Mouse (Mus musculus): ENCODE measurements around the gene Acoxl.

The Acoxl gene

DNA sequence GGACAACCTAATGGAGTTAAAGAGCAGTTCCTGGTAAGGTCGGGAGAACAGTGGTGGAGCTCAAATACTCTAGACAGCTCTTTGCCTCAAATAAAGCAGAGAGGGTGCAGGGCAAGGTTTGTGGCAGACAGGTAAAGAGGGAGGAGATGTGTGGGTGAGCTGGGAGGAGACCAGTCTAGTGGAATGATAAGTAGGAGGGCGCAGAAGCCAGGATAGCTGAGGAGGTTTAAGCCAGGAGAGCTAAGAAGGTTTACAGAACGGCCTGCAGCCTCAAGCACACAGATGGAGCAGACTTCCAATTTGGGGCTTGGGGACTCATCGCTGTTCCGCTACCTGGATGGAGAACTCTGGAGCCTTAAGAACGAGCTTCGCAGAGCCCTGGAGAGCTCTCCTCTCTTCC is at the start of gene Acoxl:
Gene Acoxl, plus strand, starts transcription at position 301 of the 400 bp plus-strand sequence.
- DNase-seq = no peak

DNA sequence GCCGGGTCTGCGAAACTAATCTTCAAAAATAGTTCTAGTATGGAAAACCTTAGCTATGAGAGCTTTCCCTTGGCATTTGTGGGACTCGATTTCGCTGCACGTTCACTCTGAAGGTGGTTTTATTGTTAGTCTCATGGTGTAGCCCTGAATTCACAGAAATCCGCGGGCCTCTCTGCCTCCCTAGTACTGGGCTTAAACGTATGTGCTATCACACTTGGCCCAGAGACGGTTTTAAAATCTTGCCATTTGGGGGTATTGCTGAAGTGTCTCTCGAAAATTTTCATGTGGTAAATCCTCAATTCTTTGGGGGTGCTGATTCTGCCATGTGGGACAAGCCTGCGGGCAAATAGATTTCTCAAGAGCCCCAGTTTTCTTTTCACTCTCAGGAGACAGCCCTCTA is 49.5 kb upstream of the Acoxl start:
- DNase-seq = no peak

DNA sequence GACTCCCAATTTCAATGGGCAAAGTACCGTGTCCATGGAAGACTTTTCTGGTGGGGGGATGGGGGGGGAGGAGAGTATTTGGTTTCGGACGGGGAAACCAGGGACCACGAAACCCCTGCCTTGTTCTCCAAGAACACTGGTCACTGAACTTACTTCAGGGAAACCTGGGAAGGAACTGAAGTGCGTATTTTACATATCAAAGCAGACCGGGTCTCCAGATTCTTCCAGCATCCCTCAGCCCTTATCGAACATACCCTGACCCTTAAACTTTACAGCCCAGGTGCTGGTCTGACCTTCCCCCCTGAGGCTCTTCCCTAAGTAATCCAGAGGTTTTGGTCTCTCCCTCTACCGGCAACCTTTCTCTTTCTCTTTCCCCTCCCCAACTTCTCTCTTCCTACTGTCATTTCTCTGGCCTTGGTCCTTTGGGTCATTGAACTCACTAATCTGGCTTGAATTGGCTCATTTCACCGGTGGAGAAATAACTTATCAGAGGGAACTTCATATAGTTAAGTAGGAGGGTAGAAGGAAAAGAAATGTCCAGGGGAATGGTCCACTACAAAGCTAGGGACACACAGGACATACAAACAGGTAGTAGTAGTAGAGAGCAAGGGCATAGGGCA is 48.9 kb upstream of the Acoxl start:
- no peak for DNase-seq

DNA sequence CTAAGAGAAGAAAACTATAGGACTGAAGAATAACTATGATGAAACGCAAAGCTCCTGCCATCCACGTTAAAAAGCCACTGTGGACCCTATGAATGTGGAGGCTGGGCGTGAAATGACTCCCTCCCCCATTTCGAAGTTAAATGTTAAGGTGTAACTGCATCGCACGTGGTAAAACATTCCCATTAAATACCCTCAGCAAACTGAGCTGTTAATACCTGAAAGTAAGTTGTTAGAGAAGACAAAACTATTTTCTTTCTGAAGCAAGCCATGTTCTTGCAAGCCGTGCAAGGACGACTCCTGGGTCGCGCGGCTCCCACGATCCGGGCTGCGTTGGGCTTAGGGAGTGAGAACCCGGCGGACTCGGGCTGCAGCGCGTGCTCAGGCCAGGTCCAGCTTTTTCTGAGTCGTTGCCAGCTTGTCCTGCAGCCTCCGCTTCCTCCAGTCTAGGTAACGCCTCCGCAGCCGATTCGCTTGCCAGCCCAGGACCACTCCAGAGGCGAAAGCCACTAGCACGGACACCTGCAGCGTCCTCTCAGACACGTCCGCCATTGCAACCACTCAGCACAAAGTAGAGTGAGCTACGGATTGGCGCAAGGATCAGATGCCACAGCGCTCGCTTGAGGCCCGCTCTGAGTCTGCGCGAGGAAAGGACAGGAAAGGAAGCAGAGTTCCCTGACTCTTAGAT is 46.6 kb upstream of the Acoxl start, which contains the start of gene Mtln:
Gene Mtln, minus strand, starts transcription at position 570 of the 685 bp plus-strand sequence.
- DNase-seq = peak; percentile 90

DNA sequence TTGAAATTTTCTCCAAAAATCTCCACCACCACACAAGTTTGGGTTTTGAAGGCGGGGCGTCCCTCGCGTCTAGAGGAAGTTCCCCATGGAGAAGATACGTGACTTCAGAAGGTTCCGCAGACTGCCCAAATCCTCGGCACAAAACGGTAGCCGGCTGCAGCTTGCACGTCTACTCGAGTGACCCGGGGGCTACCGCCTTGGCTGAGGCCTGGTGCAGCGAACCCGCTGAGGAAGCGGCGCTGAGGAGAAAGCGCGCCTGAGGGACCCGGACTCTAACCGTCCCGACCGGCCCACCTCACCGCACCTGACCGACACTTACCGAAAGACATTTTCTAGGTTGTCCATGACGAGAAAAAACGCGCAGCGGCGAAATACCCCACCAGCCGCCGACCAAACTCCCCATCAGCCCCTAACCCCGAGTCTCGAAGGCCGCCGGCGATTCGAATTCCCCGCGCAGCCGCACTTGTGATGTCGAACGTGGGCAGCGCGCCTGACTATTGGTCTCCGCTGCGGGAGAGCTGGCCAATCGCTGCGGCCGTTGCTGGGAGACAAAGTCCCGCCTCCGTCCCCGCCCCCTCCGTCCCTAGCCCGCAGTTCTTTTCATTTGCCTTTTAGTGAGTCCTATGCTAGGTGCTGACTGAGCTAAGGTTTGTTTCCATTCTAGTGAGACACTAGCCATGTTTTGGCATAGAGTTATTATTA is 7.1 kb upstream of the Acoxl start, which contains the start of gene Bub1:
Gene Bub1, minus strand, starts transcription at position 465 of the 702 bp plus-strand sequence.
- DNase-seq = peak; percentile 90

DNA sequence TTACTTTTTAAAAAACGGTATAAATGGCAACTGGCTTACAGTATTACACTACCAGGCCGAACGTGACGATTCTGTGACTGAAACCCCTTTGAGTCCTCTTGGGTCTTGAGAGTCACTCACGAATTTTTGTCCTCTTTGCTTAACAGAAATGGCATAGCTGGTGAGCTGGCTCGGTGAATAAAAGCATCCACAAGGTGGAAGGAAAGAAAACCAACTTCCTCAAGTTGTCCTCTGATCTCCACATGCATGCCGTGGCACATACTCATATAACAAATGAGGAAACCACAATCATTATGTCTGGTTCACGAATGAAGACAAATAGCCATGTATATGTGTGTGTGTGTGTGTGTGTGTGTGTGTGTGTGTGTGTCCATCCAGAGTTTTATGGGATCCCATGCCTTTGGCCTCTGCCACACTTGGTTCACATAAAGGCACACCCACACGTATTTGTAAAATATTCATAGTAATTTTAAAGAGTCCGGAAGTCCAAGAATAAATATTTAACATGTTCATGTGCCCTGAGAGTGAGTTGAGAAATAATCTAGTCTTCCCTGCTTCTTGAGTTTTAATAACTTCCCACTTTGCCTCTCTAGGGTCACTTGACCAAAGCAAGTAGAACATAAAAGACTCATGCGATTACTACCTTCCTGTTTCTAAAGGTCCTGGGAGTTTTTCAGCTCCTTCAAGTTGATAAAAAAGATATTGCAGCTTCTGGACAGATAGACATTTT is 6.4 kb upstream of the Acoxl start:
- no peak for DNase-seq

DNA sequence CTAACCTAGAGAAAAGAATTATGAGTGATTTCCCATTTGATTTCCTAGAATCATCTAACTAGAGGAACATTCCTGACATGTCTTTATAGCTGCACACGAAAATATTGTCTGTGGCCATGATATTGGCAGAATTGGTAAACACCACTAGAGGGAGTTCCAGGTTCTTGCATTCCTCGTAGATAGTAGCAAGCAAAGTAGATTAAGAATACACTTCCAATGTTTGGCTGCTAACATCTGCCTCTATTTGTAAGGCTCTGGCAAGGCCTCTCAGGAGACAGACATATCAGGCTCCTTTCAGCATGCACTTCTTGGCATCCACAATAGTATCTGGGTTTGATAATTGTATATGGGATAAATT is 5.9 kb upstream of the Acoxl start:
- DNase-seq = no peak

DNA sequence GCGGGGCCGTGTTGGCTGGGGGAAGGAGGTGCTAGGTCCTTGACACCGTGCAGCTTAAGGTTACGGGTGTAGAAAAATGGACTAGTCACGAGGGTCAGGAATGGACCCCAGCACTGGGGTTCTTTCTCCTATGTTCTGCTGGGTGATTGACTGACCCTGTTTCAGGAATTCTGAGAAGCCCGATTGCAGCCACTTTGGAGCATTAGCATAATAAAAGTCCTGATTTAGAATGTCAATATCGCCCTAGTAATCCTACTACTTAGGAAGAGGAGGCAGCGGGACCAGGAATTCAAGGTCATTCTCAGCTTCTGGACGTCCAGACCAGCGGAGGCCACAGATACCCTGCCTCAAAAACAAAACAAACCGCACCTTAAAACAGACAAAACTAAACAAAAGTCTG is 749 bp downstream of the Acoxl start:
- no peak for DNase-seq

DNA sequence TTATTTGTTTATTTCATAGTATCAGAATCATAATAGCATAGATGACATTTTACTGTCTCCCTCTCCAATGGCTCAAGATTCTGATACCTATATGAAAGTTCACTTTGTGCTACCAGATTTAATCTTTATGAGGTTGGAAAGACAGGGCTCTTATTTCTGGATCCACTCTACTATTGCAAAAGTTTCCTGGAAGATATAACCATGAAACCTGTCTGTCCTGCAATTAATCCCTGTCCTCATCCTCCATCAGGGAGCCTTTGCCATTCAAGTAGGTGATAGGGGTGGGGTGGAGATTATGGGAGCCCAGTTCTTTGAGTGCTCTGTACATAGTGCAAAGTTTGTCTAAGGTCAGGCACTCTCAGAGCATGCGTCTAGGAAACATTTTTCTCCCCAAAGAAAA is 2.7 kb downstream of the Acoxl start:
- DNase-seq = no peak

DNA sequence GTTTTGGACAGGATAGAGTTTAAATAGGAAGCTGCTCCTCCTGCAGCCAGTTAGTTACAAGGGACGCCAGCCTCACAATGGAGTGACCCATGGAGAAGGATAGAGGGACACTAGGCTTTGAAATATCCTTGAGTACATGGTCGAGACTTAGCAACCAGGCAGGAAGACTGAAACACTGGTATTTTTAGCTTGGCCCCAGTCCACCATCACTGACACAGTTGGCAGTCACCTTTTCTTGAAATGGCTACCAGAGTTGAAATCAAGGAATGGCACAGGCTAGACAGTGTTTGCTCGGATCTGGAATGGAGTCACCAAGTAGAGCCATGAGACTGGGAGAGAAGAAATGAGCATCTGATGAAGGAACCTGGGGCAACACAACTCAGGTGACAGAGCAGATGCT is 3.7 kb downstream of the Acoxl start:
- no peak for DNase-seq

DNA sequence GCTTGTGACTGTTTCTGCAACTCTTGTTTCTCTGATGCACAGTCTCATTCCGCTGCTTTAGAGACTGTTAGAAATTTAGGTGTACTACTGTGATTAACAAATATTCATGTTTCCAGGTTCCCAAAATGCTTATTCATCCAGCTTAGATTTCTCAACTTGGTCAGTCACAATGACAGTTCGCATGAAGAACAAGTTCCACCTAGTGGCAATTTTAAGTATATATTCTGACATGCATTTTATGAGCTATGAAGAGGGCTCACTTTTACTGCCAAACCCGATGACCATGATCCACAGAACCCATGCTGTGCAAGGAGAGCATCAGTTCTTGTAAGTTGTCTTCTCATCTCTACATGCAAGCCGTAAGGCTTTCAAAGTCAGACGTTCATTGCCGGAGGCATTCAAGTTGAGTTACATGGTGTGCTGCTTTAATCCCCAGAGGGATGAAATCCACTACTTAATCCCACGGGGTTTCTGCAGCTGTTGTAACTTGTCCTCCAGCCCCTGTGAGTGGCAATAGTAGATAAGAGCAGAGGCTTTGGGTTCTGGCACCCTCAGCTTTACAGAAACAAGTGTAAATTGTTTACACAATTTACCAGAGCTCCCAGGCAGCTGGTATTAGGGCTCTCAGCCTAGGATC is 6.8 kb downstream of the Acoxl start:
- no peak for DNase-seq

DNA sequence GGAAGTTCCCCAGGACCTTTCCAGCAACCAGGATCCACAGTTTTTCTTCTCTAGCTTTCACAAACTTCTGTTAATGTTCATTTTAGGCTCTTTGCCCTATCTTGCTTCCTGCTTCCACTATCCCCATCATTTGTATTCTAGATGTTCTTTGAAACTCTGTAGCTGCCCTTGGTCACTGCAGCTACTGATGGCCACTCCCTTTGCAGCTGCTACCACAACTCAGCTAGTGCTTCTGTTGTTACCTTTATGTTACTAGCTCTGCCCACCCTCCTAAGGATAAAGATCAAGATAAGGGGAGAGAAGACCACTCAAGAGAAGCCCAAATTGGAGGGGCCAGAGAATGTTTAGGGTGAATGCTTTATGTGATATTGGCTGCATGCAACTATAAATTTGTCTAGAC is 7.3 kb downstream of the Acoxl start:
- no peak for DNase-seq

DNA sequence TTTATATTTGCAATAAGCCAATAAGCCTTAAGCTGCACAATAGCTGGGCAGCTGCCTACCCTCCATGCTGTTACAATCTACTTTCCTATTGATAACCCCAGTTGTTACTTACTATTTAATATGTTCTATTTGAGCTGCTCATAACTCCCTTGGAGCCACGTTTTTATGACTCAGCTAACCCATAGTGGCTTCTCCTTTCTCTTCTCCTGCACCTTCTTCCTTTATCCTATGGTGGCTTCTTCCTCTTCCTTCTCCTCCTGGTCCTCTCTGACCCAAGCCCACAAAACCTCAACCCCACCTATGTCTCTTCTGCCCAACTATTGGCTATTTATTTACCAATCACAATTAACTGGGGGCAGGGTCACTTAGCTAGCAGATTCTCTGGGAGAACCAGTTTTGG is 7.9 kb downstream of the Acoxl start:
- no peak for DNase-seq

DNA sequence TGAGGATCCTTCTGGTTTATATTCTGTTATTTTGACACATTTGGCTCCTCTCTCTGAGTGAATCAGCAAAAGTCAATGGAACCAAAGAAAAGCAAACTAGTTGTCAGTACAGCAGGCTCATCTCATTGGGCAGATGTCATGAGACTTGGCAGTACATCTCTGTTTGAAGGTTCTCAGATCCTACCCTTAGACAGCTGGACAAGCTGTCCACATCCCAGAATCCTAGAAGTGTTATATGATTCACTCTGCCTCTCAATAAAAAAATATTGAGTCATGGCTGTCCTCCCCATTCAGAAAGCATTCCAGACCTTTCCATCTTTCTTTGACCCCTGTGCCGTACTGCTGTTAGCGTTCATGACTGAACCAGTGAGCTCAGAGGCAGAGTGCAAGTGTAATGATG is 11.7 kb downstream of the Acoxl start:
- DNase-seq = no peak

DNA sequence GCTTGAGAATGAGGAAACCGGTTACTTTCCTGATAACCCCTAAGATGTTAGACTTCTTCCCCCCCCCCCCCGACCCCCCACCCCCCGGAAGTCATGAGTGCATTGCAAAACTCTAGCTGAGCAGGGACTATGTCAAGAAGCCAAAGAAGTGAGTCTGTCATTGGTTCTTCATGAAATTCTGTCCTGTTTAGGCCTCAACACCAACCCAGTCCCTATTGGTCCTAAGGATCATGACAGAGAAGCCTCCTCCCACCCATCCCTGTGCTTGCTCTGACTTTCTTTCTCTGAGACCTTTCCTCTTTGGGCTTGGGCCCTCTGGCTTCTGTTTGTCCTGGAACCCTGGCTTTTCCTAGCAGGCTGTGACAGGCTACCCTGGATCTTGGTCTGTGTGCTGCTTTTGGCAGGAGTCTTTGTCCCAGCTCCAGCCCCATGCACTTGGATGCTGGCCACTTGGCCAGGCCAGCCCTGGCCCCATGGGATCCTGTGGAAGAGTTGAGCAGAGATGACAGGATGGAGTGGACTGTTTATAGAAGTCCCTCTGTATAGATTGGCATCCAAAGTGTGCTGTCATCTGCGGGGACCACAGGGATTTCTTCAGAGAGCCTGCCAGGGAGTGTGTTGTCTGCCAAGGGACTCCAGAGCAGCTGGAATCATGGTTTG is 15.8 kb downstream of the Acoxl start:
- DNase-seq = peak; percentile 20

DNA sequence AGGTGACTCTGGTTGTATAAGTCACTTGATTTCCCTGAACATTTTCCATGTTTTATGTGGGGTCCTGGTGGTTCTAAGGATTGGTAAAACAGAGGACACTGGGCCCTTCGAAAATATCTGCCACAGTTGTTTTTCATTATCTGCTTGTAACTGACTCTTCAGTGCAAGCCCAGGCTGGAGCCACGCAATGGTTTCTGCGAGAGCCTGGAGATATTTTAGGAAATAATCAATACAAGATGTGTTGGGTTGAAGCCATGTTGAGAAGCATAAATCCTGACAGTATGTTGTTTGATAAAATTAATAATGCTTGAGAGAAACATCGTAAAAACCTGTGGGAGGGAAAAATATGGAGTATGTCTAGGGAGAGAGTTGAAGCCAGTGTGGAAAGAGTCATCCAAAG is 25.7 kb downstream of the Acoxl start:
- no peak for DNase-seq

DNA sequence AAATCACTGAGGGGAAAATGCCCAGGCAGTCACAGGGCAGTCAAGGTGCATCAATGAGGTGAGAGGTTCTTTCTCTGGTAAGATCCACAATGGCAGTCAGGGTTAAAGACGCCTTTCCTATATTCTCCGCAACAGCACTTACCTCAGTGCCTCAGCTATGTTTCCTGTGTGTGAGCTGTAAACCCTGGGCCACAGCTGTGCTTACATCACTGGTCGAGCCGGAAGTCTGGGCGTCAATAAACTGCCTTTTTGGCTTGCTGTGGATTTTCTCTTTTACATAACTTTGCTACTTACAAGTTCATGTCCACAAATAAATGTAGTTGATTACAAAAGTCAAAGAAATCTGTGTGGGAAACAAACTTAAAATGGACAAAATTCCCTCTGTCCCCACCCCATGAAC is 42.4 kb downstream of the Acoxl start:
- DNase-seq = no peak

DNA sequence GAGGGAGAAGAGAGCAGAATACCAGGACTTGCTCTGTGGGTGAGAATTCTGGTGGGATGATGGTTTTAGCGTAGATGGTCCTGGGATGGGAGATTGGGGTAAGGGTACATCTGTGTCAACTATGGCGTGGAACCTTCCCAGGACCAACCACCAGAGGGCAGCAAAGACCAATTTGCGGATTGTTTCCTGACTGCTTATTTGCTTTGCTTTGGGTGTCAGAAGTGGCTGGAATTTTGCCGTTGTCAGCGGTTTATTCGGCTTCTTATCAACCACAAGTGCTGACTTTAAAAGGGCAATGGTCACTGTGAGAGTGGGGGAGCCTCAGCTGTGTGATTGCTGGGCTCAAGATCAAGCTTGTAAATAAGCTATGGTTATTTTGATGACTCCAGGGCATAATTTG is 50.8 kb downstream of the Acoxl start:
- DNase-seq = peak; percentile 77

DNA sequence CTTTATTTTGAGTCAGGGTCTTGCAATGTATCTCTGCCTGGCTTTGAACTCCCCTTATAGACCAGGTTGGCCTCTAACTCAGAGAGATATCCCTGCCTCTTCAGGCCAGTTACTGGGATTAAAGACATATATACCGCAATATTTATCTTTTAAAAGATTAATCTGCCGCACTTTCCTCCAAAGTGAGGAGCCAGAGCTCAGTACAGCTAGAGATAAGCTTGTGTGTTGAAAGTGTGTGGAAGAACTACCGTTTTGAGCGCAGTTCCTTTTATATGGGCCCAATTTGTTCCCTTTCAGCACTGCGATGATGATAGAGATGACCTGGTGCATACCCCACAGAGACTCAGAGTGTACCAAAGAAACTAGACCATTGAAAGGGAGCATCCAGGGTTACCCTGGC is 51.3 kb downstream of the Acoxl start:
- DNase-seq = no peak

DNA sequence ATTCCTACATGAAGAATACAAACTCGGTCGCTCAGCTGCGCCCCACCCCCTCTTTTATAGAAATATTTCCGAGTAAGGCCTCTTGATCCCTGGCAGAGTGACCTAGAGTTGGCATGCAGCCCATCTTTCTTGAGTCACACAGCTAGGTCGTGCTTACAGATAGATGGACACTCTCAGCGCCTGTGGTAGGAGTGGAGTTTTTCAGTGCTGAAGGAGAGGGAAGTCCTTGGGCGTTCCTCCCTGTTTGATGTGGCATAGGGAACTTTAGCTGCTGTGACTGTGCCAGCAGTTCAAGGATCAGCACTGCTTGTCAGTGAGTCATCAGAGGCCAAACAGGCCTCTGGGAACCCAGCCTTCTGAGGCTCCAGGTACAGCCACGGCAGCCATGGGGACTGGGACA is 51.9 kb downstream of the Acoxl start:
- no peak for DNase-seq

DNA sequence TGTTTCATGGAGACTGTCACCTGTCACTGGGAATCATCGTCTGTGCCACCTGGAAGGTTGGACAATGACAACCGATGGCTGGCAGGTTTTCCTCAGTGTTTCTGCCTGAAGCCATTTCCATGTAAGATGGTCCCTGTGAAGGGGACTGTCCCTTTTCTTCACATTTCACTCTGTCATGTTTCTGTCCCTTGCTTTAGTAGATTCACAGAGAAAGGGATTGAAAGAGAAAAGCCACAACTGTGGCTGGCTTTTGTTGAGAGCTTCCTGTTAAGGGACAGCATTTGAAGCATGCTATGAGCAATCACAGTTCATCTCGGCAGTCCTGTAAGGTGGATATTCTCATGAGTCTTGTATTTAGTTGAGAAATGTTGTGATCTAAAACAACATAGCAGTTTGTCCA is 52.4 kb downstream of the Acoxl start:
- no peak for DNase-seq

DNA sequence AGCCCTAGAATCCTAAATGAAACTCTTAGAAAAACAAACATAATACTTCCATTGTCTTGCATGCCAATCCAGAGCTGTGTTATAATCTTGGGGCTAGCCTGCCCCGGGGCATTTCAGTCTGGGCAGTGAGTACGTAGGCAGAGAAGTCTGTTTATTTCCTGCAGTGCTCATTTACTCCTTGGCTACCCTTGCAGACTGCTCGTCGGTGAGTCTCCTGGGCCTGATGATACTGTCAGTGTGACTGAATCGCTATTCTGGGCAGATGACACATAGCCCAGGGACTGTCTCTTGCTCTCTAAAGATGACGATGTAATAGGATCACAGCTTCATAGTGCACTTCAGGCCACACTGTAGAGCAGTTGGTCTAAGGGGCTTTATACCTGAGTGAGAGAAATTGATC is 56.2 kb downstream of the Acoxl start:
- no peak for DNase-seq

DNA sequence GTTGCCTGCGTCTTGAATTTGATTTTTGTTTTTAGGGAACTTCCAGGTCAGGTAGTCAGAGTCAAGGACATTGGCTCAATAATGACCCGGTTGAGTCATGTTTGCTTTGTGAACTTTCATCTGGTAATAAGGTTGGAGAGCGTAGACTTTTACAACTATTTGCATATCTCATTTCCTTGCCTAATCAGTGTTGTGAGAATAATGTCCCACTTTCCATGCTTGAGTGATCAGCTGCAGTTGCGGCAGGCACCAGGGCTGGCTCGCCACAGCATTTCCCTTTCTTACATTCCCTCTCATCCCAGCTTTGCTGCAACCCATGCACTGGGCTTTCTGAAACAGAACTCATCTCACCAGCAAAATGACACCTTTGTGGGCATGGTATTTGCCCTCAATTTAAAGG is 59.0 kb downstream of the Acoxl start:
- no peak for DNase-seq
